Mouse (Mus musculus) C2C12 (cell line): Measurements from ENCODE around the gene Bbs2. TPM values are rescaled to one million over a fixed set of nuclear protein-coding genes. Genes with fewer than 3 reads are reported as not detected.
"Not testable (repeated sequence)": the region's sequence is repeated elsewhere in the genome, so short reads cannot be mapped to it uniquely, and the experiment has no call there.

ENCODE experiments used
- H3K27me3 ChIP-seq: one replicate; pipeline ENCODE4 v1.6.1; 2011; ENCODE audit not compliant: control insufficient read depth, insufficient read depth, insufficient read length
- H3K36me3 ChIP-seq: one replicate; pipeline ENCODE4 v1.6.1; 2011; ENCODE audit not compliant: control insufficient read depth, insufficient read depth
- H3K4me3 ChIP-seq: one replicate; pipeline ENCODE4 v1.5.1; 2011; ENCODE audit warnings: mild to moderate bottlenecking, control low read depth; ENCODE audit not compliant: poor library complexity, insufficient read depth, severe bottlenecking
- H3K79me2 ChIP-seq: one replicate; pipeline ENCODE4 v1.6.1; 2011; ENCODE audit not compliant: control insufficient read depth, insufficient read depth
- H3K79me3 ChIP-seq: one replicate; pipeline ENCODE4 v1.6.1; 2011; ENCODE audit warnings: low read depth, control low read depth
- H3ac ChIP-seq: one replicate; pipeline ENCODE3; 2011; ENCODE audit warnings: low read depth; ENCODE audit not compliant: control insufficient read depth, insufficient read length
- CEBPB ChIP-seq: IDR thresholded peaks from one replicate; pipeline ENCODE4 v1.6.1; 2011; ENCODE audit warnings: low read depth, mild to moderate bottlenecking, control low read depth, moderate library complexity
- CTCF ChIP-seq: IDR thresholded peaks from one replicate; pipeline ENCODE4 v1.5.1; 2011; ENCODE audit not compliant: control insufficient read depth, insufficient read depth, insufficient read length
- FOSL1 ChIP-seq: IDR thresholded peaks from one replicate; pipeline ENCODE4 v1.8.0; 2011; ENCODE audit warnings: mild to moderate bottlenecking, low read length; ENCODE audit not compliant: poor library complexity, insufficient read depth, severe bottlenecking
- MAX ChIP-seq: IDR thresholded peaks from one replicate; pipeline ENCODE4 v1.6.1; 2011; ENCODE audit warnings: mild to moderate bottlenecking, control low read depth
- MYOD1 ChIP-seq: IDR thresholded peaks from one replicate; pipeline ENCODE4 v1.6.1; 2011; ENCODE audit warnings: low read depth; ENCODE audit not compliant: control insufficient read depth, insufficient read length
- MYOG ChIP-seq: IDR thresholded peaks from one replicate; pipeline ENCODE4 v1.6.1; 2011; ENCODE audit not compliant: control insufficient read depth, insufficient read length; ENCODE audit errors: extremely low read depth
- USF1 ChIP-seq: IDR thresholded peaks from one replicate; pipeline ENCODE4 v1.6.1; 2011; ENCODE audit warnings: low read depth, mild to moderate bottlenecking, control low read depth, moderate library complexity
- polyA plus RNA-seq: library from polyadenylated mRNA; unstranded; fragments of >200 nt; fragmentation: generic; extraction: Trizol; gene quantifications from one replicate; pipeline ENCODE4 v1.2.1, GENCODE M21; 2012; ENCODE audit warnings: missing spikeins

Bbs2 gene
- polyA plus RNA-seq, 1 experiment, result 5.9 TPM

- Histone ChIP-seq H3K79me2 (no peaks in the 10 kb centered on the region), H3K36me3 (peaks cover 46% of the 10 kb centered on the region), H3K79me3 (no peaks in the 10 kb centered on the region), H3K4me3 (no peak overlapping the region), H3K27me3 (no peaks in the 10 kb centered on the region), H3ac (no peak overlapping the region)
- no peak for TF ChIP-seq USF1
- no peak for TF ChIP-seq MYOD1
- peak; percentile 8 for TF ChIP-seq CTCF
- no peak for TF ChIP-seq MAX
Observed at GRCm38 (mm10) chr8:94057157-94057854, 41.4 kb downstream of the Bbs2 start.

DNA sequence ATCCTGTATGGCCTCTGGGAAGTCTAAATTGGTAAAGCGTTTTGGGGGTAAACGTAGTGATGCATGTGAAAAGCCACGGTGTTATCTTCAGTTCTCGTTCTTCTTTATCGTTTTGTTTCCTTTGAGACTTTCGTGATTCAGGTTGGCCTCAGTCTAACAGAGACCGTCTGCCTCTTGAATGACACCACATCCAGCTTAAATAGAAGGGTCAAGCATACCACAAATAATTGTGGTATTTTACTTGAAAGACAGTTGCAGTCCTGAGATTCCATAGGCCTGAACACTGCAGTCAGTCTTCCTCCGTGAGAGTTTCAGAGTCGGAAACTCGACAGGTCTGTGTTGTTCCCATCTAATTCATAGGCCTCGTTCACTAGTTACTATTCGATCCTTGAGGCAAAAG, 46.0 kb downstream of the Bbs2 start:
- TF ChIP-seq MYOG, result no peak
- Histone ChIP-seq H3K79me3 (no peaks in the 10 kb centered on the region), H3K4me3 (no peak overlapping the region), H3ac (no peak overlapping the region), H3K36me3 (peaks cover 33% of the 10 kb centered on the region), H3K79me2 (no peaks in the 10 kb centered on the region), H3K27me3 (no peaks in the 10 kb centered on the region)

GRCm38 (mm10) chr8:94047845-94048244, 50.9 kb downstream of the Bbs2 start:
- H3K79me2 ChIP-seq, result no peaks in the 10 kb centered on the region
- H3K36me3 ChIP-seq, result peaks cover 5% of the 10 kb centered on the region
- no peaks in the 10 kb centered on the region for H3K27me3 ChIP-seq
- peaks cover 3% of the 10 kb centered on the region for H3K79me3 ChIP-seq
- H3ac ChIP-seq, result no peak overlapping the region
- TF ChIP-seq CEBPB (no peak), MAX (no peak), CTCF (no peak), FOSL1 (no peak), MYOG (no peak), MYOD1 (no peak), USF1 (no peak)
- no peak overlapping the region for H3K4me3 ChIP-seq

GRCm38 (mm10) chr8:94037806-94038205, 60.9 kb downstream of the Bbs2 start:
- no peaks in the 10 kb centered on the region for H3K27me3 ChIP-seq
- peaks cover 18% of the 10 kb centered on the region for H3K36me3 ChIP-seq
- peaks cover 59% of the 10 kb centered on the region for H3K79me2 ChIP-seq
- TF ChIP-seq MYOG, result no peak
- peak overlapping the region; percentile 68 for H3K4me3 ChIP-seq
- peak overlapping the region; percentile 79 for H3ac ChIP-seq
- H3K79me3 ChIP-seq, result peaks cover 44% of the 10 kb centered on the region

DNA sequence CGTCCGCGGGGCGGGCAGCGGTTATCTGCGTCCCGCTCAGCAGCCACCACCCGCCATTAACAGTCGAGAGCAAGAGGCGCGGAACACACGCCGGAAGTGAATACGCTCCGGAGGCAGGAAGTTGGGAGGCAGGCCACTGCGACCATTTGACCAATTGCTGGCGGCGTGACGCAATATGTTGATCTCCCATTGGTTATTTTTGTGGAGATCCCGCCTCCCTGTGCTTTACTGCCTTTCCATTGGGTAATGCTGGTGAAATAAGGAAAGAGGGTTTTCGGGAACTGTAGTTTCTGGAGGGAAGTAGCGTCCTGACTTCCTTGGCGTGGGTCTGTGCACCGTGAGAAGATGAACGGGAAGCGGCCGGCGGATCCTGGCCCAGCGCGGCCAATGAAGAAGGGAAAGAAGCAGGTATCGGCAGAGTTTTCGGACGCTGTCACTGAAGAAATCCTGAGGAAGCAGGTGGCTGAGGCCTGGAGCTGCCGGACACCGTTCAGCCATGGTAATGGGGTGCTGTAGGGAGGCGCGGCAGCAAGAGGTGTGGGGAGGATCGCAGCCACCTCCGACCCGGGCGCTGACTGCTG, 61.7 kb downstream of the Bbs2 start, which contains the start of the genes Nudt21 and Ogfod1:
Gene Nudt21 (minus strand): TSS at position 88 of the 581 bp plus-strand sequence.
Gene Ogfod1 (plus strand): TSS at position 255 of the 581 bp plus-strand sequence.
- TF ChIP-seq MYOD1 (no peak), MAX (no peak), CEBPB (peak; percentile 88), MYOG (no peak), CTCF (no peak), USF1 (peak; percentile 2)
- H3ac ChIP-seq, result peak within 1 kb of the TSS; percentile 93

GRCm38 (mm10) chr8:94036541-94036940, 62.2 kb downstream of the Bbs2 start:
- H3K27me3 ChIP-seq, result not testable (repeated sequence)
- H3K4me3 ChIP-seq, result peak overlapping the region; percentile 55
- peak overlapping the region; percentile 68 for H3ac ChIP-seq
- H3K79me3 ChIP-seq, result peaks cover 55% of the 10 kb centered on the region
- H3K79me2 ChIP-seq, result peaks cover 72% of the 10 kb centered on the region
- H3K36me3 ChIP-seq, result peaks cover 25% of the 10 kb centered on the region

More for the DNA sequence above, 61.7 kb downstream of the Bbs2 start, which contains the start of the genes Nudt21 and Ogfod1:
- H3K79me3 ChIP-seq, result peaks cover 50% of the 10 kb centered on the region
- no peaks in the 10 kb centered on the region for H3K27me3 ChIP-seq
- peak within 1 kb of the TSS; percentile 68 for H3K4me3 ChIP-seq
- peaks cover 67% of the 10 kb centered on the region for H3K79me2 ChIP-seq
- H3K36me3 ChIP-seq, result peaks cover 20% of the 10 kb centered on the region
